Mouse (Mus musculus) liver, embryonic 13.5 days (tissue): ENCODE measurements around the gene Anapc1. TPM values are rescaled to one million over a fixed set of nuclear protein-coding genes. Genes with fewer than 3 reads are reported as not detected.

Experiments used
- ATAC-seq: fragments of 200-750 bp; cut with Nextera tagmentation; 2 replicates; pipeline ENCODE4 v1.8.0; 2017; ENCODE audit warnings: low read depth, mild to moderate bottlenecking, moderate number of reproducible peaks, moderate library complexity
- DNase-seq: peaks from one replicate; pipeline ENCODE4 v3.0.0; 2022
- H3K27ac ChIP-seq: fragments of 300-500 bp; sonication (generic); 2 replicates; pipeline ENCODE4 v1.5.1; 2015; ENCODE audit warnings: moderate library complexity, mild to moderate bottlenecking, inconsistent platforms
- H3K27me3 ChIP-seq: fragments of 300-500 bp; sonication (generic); 2 replicates; pipeline ENCODE4 v1.6.1; 2015; ENCODE audit warnings: mild to moderate bottlenecking, inconsistent platforms
- H3K36me3 ChIP-seq: fragments of 300-500 bp; sonication (generic); 2 replicates; pipeline ENCODE4 v1.6.1; 2015; ENCODE audit warnings: mild to moderate bottlenecking, inconsistent platforms
- H3K4me1 ChIP-seq: fragments of 300-500 bp; sonication (generic); replicated peaks from 2 replicates; pipeline ENCODE4 v1.6.1; 2015; ENCODE audit warnings: inconsistent platforms
- H3K4me2 ChIP-seq: fragments of 300-500 bp; sonication (generic); 2 replicates; pipeline ENCODE4 v1.6.1; 2015; ENCODE audit warnings: inconsistent platforms, mild to moderate bottlenecking, moderate library complexity
- H3K4me3 ChIP-seq: fragments of 300-500 bp; sonication (generic); replicated peaks from 2 replicates; pipeline ENCODE4 v1.5.1; 2015; ENCODE audit warnings: mild to moderate bottlenecking, inconsistent platforms
- H3K9ac ChIP-seq: fragments of 300-500 bp; sonication (generic); 2 replicates; pipeline ENCODE4 v1.6.1; 2015; ENCODE audit warnings: mild to moderate bottlenecking, inconsistent platforms
- H3K9me3 ChIP-seq: fragments of 300-500 bp; sonication (generic); replicated peaks from 2 replicates; pipeline ENCODE4 v1.6.1; 2016; ENCODE audit warnings: inconsistent platforms
- WGBS: fragments of 180-500 bp; shearing (Covaris S2); methylation state at CpG from one replicate; pipeline ENCODE4 v1.1.7; 2015; ENCODE audit not compliant: insufficient replicate concordance; 5-methylcytosine and 5-hydroxymethylcytosine counted together
- polyA plus RNA-seq: library from polyadenylated mRNA; unstranded; fragments of >200 nt; fragmentation: Nextera tagmentation; extraction: Ambion mirVana; gene quantifications from 2 replicates; pipeline ENCODE4 v1.2.1, GENCODE M21; 2015

Gene Anapc1
- polyA plus RNA-seq, 1 experiment from 2014 or later = 26.4 TPM

DNA sequence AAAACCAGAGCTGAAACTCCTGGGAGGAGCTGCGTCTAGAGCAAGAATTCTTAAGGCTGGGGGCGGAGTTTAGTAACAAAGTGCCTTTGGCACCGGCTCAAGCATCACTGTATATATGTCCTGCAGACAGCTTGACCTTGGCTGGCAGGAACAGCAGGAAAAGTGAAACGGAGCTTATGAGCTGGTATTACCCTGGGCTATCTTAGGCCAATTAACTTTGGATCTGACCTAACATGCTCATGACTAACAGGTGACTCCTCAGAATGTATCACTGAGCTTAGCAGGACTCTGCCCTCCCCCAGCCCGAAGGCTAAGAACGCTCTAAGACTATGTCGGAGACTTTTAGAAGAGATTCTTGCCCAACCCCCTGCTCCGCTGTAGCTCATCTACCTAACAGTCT, 121.3 kb downstream of the Anapc1 start:
- Histone ChIP-seq H3K9me3 (no peaks in the 10 kb centered on the region), H3K4me3 (no peak overlapping the region), H3K36me3 (no peaks in the 10 kb centered on the region), H3K9ac (no peak overlapping the region), H3K27ac (no peak overlapping the region), H3K27me3 (no peaks in the 10 kb centered on the region), H3K4me1 (peaks cover 14% of the 10 kb centered on the region; the same call in 1 of the 2 replicates), H3K4me2 (no peak overlapping the region)
- DNase-seq (no peak), ATAC-seq (no peak)
- 67% methylated on average over 8 of the region's 8 CpGs for WGBS

- Histone ChIP-seq H3K4me3 (no peak overlapping the region), H3K9ac (no peak overlapping the region), H3K36me3 (no peaks in the 10 kb centered on the region), H3K4me2 (no peak overlapping the region), H3K9me3 (no peaks in the 10 kb centered on the region), H3K27ac (no peak overlapping the region), H3K4me1 (peaks cover 14% of the 10 kb centered on the region; the same call in 1 of the 2 replicates), H3K27me3 (no peaks in the 10 kb centered on the region)
- DNase-seq = no peak
- 67% methylated on average over 3 of the region's 3 CpGs for WGBS
- no peak for ATAC-seq
Measured at GRCm38 (mm10) chr2:128564195-128564594, 123.0 kb downstream of the Anapc1 start.

Other genes with a start within 250 kb of the Anapc1 start
- gene Spdye4c, start 96.2 kb downstream of the Anapc1 start, polyA plus RNA-seq = not detected in 2 replicates
- 3.4 and 4.1 TPM in 2 replicates for gene Mertk, start 11.6 kb upstream of the Anapc1 start, polyA plus RNA-seq
- gene Tmem87b, start 130.7 kb upstream of the Anapc1 start, polyA plus RNA-seq = 8.4 and 10.0 TPM in 2 replicates
- 0.45 and 0.54 TPM in 2 replicates for gene Fbln7, start 175.6 kb upstream of the Anapc1 start, polyA plus RNA-seq